Mouse (Mus musculus): ENCODE data around the gene Cck.

Cck gene

GRCm38 (mm10) chr9:121495529-121495928 lies at the start of gene Cck:
TSS of gene Cck (minus strand) at chr9:121495694.
- DNase-seq, result peak; percentile 74

GRCm38 (mm10) chr9:121541530-121541929 lies 46.0 kb upstream of the Cck start:
- DNase-seq, result no peak

- no peak for DNase-seq
These were observed 37.1 kb upstream of the Cck start for GRCm38 (mm10) chr9:121532626-121533025.

- DNase-seq, result no peak
These were observed 33.3 kb upstream of the Cck start for GRCm38 (mm10) chr9:121528605-121529357.

GRCm38 (mm10) chr9:121526171-121526570 lies 30.7 kb upstream of the Cck start:
- DNase-seq, result no peak

- DNase-seq, result no peak
These were observed 24.6 kb upstream of the Cck start for GRCm38 (mm10) chr9:121520047-121520446.

GRCm38 (mm10) chr9:121514462-121514861 lies 19.0 kb upstream of the Cck start:
- DNase-seq, result no peak

- no peak for DNase-seq
These were observed 16.4 kb upstream of the Cck start for GRCm38 (mm10) chr9:121511911-121512310.

GRCm38 (mm10) chr9:121506478-121507180 lies 11.1 kb upstream of the Cck start:
- no peak for DNase-seq

- DNase-seq, result no peak
These were observed 9.9 kb upstream of the Cck start for GRCm38 (mm10) chr9:121505346-121505745.

GRCm38 (mm10) chr9:121496102-121496501 lies 608 bp upstream of the Cck start:
- no peak for DNase-seq

- DNase-seq, result peak; percentile 53
These were observed 1.3 kb downstream of the Cck start for GRCm38 (mm10) chr9:121494006-121494767.

GRCm38 (mm10) chr9:121491592-121492240 lies 3.8 kb downstream of the Cck start:
- no peak for DNase-seq

GRCm38 (mm10) chr9:121487216-121487615 lies 8.3 kb downstream of the Cck start:
- DNase-seq, result no peak

GRCm38 (mm10) chr9:121479453-121479852 lies 16.0 kb downstream of the Cck start:
- peak; percentile 80 for DNase-seq

- DNase-seq, result peak; percentile 90
These were observed 18.1 kb downstream of the Cck start for GRCm38 (mm10) chr9:121477305-121477911.

GRCm38 (mm10) chr9:121475488-121476452 lies 19.7 kb downstream of the Cck start:
- DNase-seq, result no peak

GRCm38 (mm10) chr9:121474771-121475170 lies 20.7 kb downstream of the Cck start:
- DNase-seq, result no peak

- no peak for DNase-seq
These were observed 25.8 kb downstream of the Cck start for GRCm38 (mm10) chr9:121469711-121470110.

GRCm38 (mm10) chr9:121467460-121467859 lies 28.0 kb downstream of the Cck start:
- no peak for DNase-seq

- no peak for DNase-seq
These were observed 35.0 kb downstream of the Cck start for GRCm38 (mm10) chr9:121460527-121460926.

All from embryo, embryonic 11 days (tissue).